Mouse (Mus musculus) adrenal gland (tissue): ENCODE data around the gene Ppil2.

ENCODE experiments used
- intact Hi-C: fragments of 180-260 bp; cut with DNase I; formaldehyde crosslinking; loops from one replicate; pipeline ENCODE4 v1.15.1; 2025
- microRNA-seq, 2 experiments: library from miRNA; unstranded; fragments of <30 nt; microRNA quantifications; one replicate each; pipeline ENCODE4; 2019

The Ppil2 gene

GRCm38 (mm10) chr16:17044320-17044719 is 66.7 kb downstream of the Ppil2 start:
- intact Hi-C loops = no loop called here

GRCm38 (mm10) chr16:17041417-17041816 is 69.6 kb downstream of the Ppil2 start:
- intact Hi-C loops = no loop called here

GRCm38 (mm10) chr16:17040716-17041115 is 70.3 kb downstream of the Ppil2 start:
- intact Hi-C loops = no loop called here

Small RNA genes within 50 kb of the gene (microRNA-seq; reads per million reads assigned to microRNA genes)
- gene Mir130b (144 to 268 reads per million in 2 experiments), gene Mir301b (3.4 to 3.7 reads per million in 2 experiments)
